Mouse (Mus musculus) neural tube, embryonic 14.5 days (tissue): Measurements from ENCODE around the gene Preb. TPM values are rescaled to one million over a fixed set of nuclear protein-coding genes. Genes with fewer than 3 reads are reported as not detected.
A peak's percentile ranks its signal among the peaks of the same experiment; 100 is the strongest.

ENCODE experiments used
- ATAC-seq: fragments of 200-750 bp; cut with Nextera tagmentation; 2 replicates; pipeline ENCODE4 v1.8.0; 2017; ENCODE audit warnings: low read depth, mild to moderate bottlenecking, moderate TSS enrichment, moderate library complexity
- H3K27ac ChIP-seq: fragments of 300-500 bp; sonication (generic); 2 replicates; pipeline ENCODE4 v1.5.1; 2014; ENCODE audit warnings: low read depth, mild to moderate bottlenecking, control low read depth, low read length, moderate library complexity, mixed read lengths
- H3K27me3 ChIP-seq: fragments of 300-500 bp; sonication (generic); 2 replicates; pipeline ENCODE4 v1.6.1; 2014; ENCODE audit warnings: low read length; ENCODE audit not compliant: control insufficient read depth, insufficient read depth
- H3K36me3 ChIP-seq: fragments of 300-500 bp; sonication (generic); 2 replicates; pipeline ENCODE4 v1.6.1; 2014; ENCODE audit warnings: low read length, mixed read lengths; ENCODE audit not compliant: control insufficient read depth, insufficient read depth
- H3K4me1 ChIP-seq: fragments of 300-500 bp; sonication (generic); 2 replicates; pipeline ENCODE4 v1.6.1; 2014; ENCODE audit warnings: low read length; ENCODE audit not compliant: control insufficient read depth, insufficient read depth
- H3K4me2 ChIP-seq: fragments of 300-500 bp; sonication (generic); 2 replicates; pipeline ENCODE4 v1.6.1; 2014; ENCODE audit warnings: mild to moderate bottlenecking, low read depth, low read length, control low read depth
- H3K4me3 ChIP-seq: fragments of 300-500 bp; sonication (generic); 2 replicates; pipeline ENCODE4 v1.5.1; 2014; ENCODE audit warnings: low read depth, low read length, control low read depth, mixed read lengths
- H3K9ac ChIP-seq: fragments of 300-500 bp; sonication (generic); replicated peaks from 2 replicates; pipeline ENCODE4 v1.6.1; 2014; ENCODE audit warnings: low read depth, mild to moderate bottlenecking, control low read depth, low read length, mixed read lengths
- H3K9me3 ChIP-seq: fragments of 300-500 bp; sonication (generic); 2 replicates; pipeline ENCODE4 v1.6.1; 2016; ENCODE audit warnings: low read length; ENCODE audit not compliant: control insufficient read depth
- WGBS: fragments of 180-500 bp; shearing (Covaris S2); extraction: QIAGEN DNeasy Blood & Tissue Kit; methylation state at CpG from one replicate; pipeline ENCODE4 v1.1.7; 2014; 5-methylcytosine and 5-hydroxymethylcytosine counted together
- polyA plus RNA-seq: library from polyadenylated mRNA; unstranded; fragments of >200 nt; fragmentation: Nextera tagmentation; extraction: Ambion mirVana; gene quantifications from 2 replicates; pipeline ENCODE4 v1.2.1, GENCODE M21; 2014

Preb gene
- polyA plus RNA-seq, 1 experiment from 2014 or later: 80.0 TPM

GRCm38 (mm10) chr5:30915456-30915855 is 44.7 kb downstream of the Preb start:
- H3K4me3 ChIP-seq: no peak overlapping the region
- ATAC-seq: peak; percentile 26
- 76% methylated on average over 9 of the region's 9 CpGs for WGBS
- H3K9me3 ChIP-seq: no peaks in the 10 kb centered on the region
- no peaks in the 10 kb centered on the region for H3K36me3 ChIP-seq
- H3K4me2 ChIP-seq: peak overlapping the region; percentile 25; the same call in 1 of the 2 replicates
- H3K27me3 ChIP-seq: no peaks in the 10 kb centered on the region
- peaks cover 14% of the 10 kb centered on the region; the same call in 1 of the 2 replicates for H3K4me1 ChIP-seq
- no peak overlapping the region for H3K27ac ChIP-seq
- peak overlapping the region; percentile 41; the same call in 1 of the 2 replicates for H3K9ac ChIP-seq

GRCm38 (mm10) chr5:30914849-30915248 is 45.3 kb downstream of the Preb start:
- Histone ChIP-seq H3K36me3 (no peaks in the 10 kb centered on the region), H3K9ac (peak overlapping the region; percentile 41; the same call in 1 of the 2 replicates), H3K4me3 (no peak overlapping the region), H3K9me3 (no peaks in the 10 kb centered on the region), H3K27me3 (no peaks in the 10 kb centered on the region), H3K4me1 (peaks cover 14% of the 10 kb centered on the region; the same call in 1 of the 2 replicates), H3K27ac (no peak overlapping the region), H3K4me2 (peak overlapping the region; percentile 25; the same call in 1 of the 2 replicates)
- ATAC-seq: no peak
- 85% methylated on average over 6 of the region's 6 CpGs for WGBS

GRCm38 (mm10) chr5:30914101-30914635 is 46.0 kb downstream of the Preb start:
- Histone ChIP-seq H3K4me2 (peak overlapping the region; percentile 25; the same call in 1 of the 2 replicates), H3K4me3 (peak overlapping the region; percentile 4; the same call in 1 of the 2 replicates), H3K27ac (0 out of 2 replicates have a peak overlapping the region, but pooled peaks have one; percentile 63), H3K36me3 (no peaks in the 10 kb centered on the region), H3K9ac (peak overlapping the region; percentile 26), H3K27me3 (no peaks in the 10 kb centered on the region), H3K9me3 (no peaks in the 10 kb centered on the region), H3K4me1 (peaks cover 14% of the 10 kb centered on the region; the same call in 1 of the 2 replicates)
- 78% methylated on average over 7 of the region's 7 CpGs for WGBS
- no peak for ATAC-seq

GRCm38 (mm10) chr5:30913060-30913841 is 46.9 kb downstream of the Preb start, which contains the start of gene Emilin1:
Emilin1 (plus strand) TSS chr5:30913402.
- WGBS: 34% methylated on average over 13 of the region's 13 CpGs
- H3K27me3 ChIP-seq: no peaks in the 10 kb centered on the region
- H3K9ac ChIP-seq: peak within 1 kb of the TSS; percentile 26
- no peaks in the 10 kb centered on the region for H3K9me3 ChIP-seq
- peak within 1 kb of the TSS; percentile 4; the same call in 1 of the 2 replicates for H3K4me3 ChIP-seq
- H3K36me3 ChIP-seq: no peaks in the 10 kb centered on the region
- ATAC-seq: no peak
- H3K27ac ChIP-seq: peak within 1 kb of the TSS; percentile 63
- peaks cover 18% of the 10 kb centered on the region for H3K4me1 ChIP-seq
- peak within 1 kb of the TSS; percentile 25; the same call in 1 of the 2 replicates for H3K4me2 ChIP-seq

- no peak for ATAC-seq
- H3K27me3 ChIP-seq: no peaks in the 10 kb centered on the region
- no peak overlapping the region for H3K9ac ChIP-seq
- peaks cover 21% of the 10 kb centered on the region for H3K4me1 ChIP-seq
- no peak overlapping the region for H3K4me3 ChIP-seq
- no peak overlapping the region for H3K4me2 ChIP-seq
- H3K36me3 ChIP-seq: no peaks in the 10 kb centered on the region
- 54% methylated on average over 5 of the region's 5 CpGs for WGBS
- H3K9me3 ChIP-seq: no peaks in the 10 kb centered on the region
- peak overlapping the region; percentile 63 for H3K27ac ChIP-seq
Observed at GRCm38 (mm10) chr5:30912156-30912555, 48.0 kb downstream of the Preb start.

GRCm38 (mm10) chr5:30910481-30910880 is 49.7 kb downstream of the Preb start:
- H3K9ac ChIP-seq: no peak overlapping the region
- H3K4me3 ChIP-seq: no peak overlapping the region
- H3K27ac ChIP-seq: no peak overlapping the region
- H3K9me3 ChIP-seq: no peaks in the 10 kb centered on the region
- ATAC-seq: no peak
- H3K4me1 ChIP-seq: peaks cover 30% of the 10 kb centered on the region
- H3K27me3 ChIP-seq: no peaks in the 10 kb centered on the region
- H3K4me2 ChIP-seq: no peak overlapping the region
- H3K36me3 ChIP-seq: 0 out of 2 replicates have a peak, but pooled peaks cover 3% of the 10 kb centered on the region

GRCm38 (mm10) chr5:30909863-30910262 is 50.3 kb downstream of the Preb start:
- H3K4me3 ChIP-seq: no peak overlapping the region
- ATAC-seq: no peak

GRCm38 (mm10) chr5:30909300-30909659 is 50.9 kb downstream of the Preb start:
- 45% methylated on average over 7 of the region's 7 CpGs for WGBS
- H3K4me2 ChIP-seq: no peak overlapping the region
- H3K27ac ChIP-seq: no peak overlapping the region
- H3K4me3 ChIP-seq: no peak overlapping the region
- no peak overlapping the region for H3K9ac ChIP-seq
- no peak for ATAC-seq
- peaks cover 28% of the 10 kb centered on the region for H3K4me1 ChIP-seq
- no peaks in the 10 kb centered on the region for H3K9me3 ChIP-seq
- H3K36me3 ChIP-seq: 0 out of 2 replicates have a peak, but pooled peaks cover 10% of the 10 kb centered on the region
- no peaks in the 10 kb centered on the region for H3K27me3 ChIP-seq

More at GRCm38 (mm10) chr5:30909863-30910262, 50.3 kb downstream of the Preb start:
- Histone ChIP-seq H3K27me3 (no peaks in the 10 kb centered on the region), H3K4me1 (peaks cover 28% of the 10 kb centered on the region), H3K9me3 (no peaks in the 10 kb centered on the region), H3K27ac (no peak overlapping the region), H3K4me2 (no peak overlapping the region), H3K9ac (no peak overlapping the region), H3K36me3 (0 out of 2 replicates have a peak, but pooled peaks cover 6% of the 10 kb centered on the region)
- 83% methylated on average over 7 of the region's 7 CpGs for WGBS
